Mouse (Mus musculus): ENCODE results near the gene Slc8a2. TPM values are rescaled to one million over a fixed set of nuclear protein-coding genes. Genes with fewer than 3 reads are reported as not detected.

The Slc8a2 gene
- polyA plus RNA-seq, 1 experiment from 2014 or later = 0.28 TPM

DNA sequence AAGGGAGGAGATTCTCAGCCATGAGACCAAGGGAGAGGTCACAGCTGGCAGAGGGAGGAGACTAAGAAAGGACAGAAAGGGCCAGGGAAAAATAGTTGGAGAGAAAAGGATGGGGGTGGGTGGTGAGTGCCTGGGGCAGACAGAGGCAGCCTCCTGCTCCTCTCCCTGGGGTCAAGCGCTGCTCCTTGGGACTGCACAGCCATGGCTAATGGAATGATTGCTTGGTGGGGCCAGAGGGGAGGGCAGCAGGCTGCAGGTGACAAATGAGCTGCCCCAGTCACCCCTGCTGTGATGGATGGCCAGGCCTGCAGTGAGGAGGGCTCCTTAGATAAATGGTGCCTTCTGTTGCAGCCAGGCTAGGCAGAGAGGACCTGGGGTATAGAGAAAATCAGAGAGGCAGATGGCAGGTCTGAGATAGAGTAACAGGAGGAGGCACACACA, 42.5 kb downstream of the Slc8a2 start:
- Histone ChIP-seq H3K9ac (no peak overlapping the region), H3K27me3 (replicated peaks) (0 out of 2 replicates have a peak, but pooled peaks cover 6% of the 10 kb centered on the region), H3K36me3 (no peaks in the 10 kb centered on the region), H3K4me1 (replicated peaks) (peaks cover 31% of the 10 kb centered on the region), H3K4me2 (no peak overlapping the region), H3K4me3 (no peak overlapping the region), H3K27ac (ENCODE audit: poor library complexity, severe bottlenecking) (no peak overlapping the region), H3K9me3 (replicated peaks) (peaks cover 9% of the 10 kb centered on the region)
- no peak for ATAC-seq (ENCODE audit: insufficient number of reproducible peaks, low FRiP score)
- WGBS = 0% methylated on average over 1 of the region's 1 CpGs

DNA sequence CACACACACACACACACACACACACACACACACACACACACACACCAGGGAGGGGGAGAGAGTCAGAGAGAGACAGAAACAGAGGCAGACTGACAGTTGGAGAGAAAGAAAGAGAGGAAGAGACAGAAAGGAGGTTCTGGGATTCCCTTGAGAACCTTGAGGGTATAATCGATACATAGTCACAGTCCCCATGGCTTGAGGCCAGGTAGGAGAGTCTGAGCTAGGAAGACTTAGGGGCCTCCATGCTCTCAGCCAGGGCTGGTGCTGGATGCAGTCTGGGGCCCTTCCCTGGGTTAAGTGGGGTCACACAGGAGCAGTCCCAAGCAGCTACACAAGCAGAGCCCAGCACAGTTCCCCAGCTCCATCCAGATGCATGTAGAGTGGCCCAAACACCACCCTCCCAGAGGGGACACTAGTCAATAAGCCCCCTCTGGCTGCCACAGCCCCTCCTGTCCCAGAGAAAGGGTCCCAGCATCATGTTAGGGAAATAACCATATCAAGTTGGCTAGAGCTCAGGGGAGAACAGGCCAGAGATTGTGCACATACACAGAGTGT, 43.0 kb downstream of the Slc8a2 start:
- 0 out of 2 replicates have a peak, but pooled peaks cover 8% of the 10 kb centered on the region for H3K27me3 ChIP-seq (replicated peaks)
- H3K4me2 ChIP-seq = no peak overlapping the region
- H3K4me1 ChIP-seq (replicated peaks) = peaks cover 31% of the 10 kb centered on the region
- peaks cover 5% of the 10 kb centered on the region for H3K9me3 ChIP-seq (replicated peaks)
- H3K36me3 ChIP-seq = no peaks in the 10 kb centered on the region
- no peak overlapping the region for H3K27ac ChIP-seq (ENCODE audit: poor library complexity, severe bottlenecking)
- no peak overlapping the region for H3K9ac ChIP-seq
- 47% methylated on average over 1 of the region's 1 CpGs for WGBS
- H3K4me3 ChIP-seq = no peak overlapping the region
- ATAC-seq (ENCODE audit: insufficient number of reproducible peaks, low FRiP score) = no peak

DNA sequence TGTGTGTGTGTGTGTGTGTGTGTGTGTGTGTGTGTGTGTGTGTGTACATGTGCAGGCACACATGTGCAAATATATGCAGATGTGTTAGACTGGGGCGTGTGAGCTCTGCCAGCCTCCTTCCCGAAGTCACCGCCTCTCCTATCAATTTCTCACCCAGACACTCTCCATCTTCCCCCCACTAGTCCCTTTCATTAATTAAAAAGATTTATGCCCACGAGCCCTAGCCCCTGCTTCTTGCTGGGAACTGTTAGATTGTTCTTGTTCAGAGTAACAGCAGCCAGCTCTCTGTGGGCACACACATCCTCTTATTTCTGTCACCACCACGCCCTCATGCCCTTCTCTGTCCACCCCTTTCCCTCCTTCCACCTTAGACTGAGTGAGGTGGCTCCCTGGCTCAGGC, 43.5 kb downstream of the Slc8a2 start:
- Histone ChIP-seq H3K9ac (no peak overlapping the region), H3K36me3 (no peaks in the 10 kb centered on the region), H3K4me1 (replicated peaks) (peaks cover 31% of the 10 kb centered on the region), H3K9me3 (replicated peaks) (peaks cover under 1% of the 10 kb centered on the region), H3K27me3 (replicated peaks) (0 out of 2 replicates have a peak, but pooled peaks cover 8% of the 10 kb centered on the region), H3K4me2 (no peak overlapping the region), H3K27ac (ENCODE audit: poor library complexity, severe bottlenecking) (no peak overlapping the region), H3K4me3 (no peak overlapping the region)
- no peak for ATAC-seq (ENCODE audit: insufficient number of reproducible peaks, low FRiP score)
- WGBS = 67% methylated on average over 5 of the region's 5 CpGs

DNA sequence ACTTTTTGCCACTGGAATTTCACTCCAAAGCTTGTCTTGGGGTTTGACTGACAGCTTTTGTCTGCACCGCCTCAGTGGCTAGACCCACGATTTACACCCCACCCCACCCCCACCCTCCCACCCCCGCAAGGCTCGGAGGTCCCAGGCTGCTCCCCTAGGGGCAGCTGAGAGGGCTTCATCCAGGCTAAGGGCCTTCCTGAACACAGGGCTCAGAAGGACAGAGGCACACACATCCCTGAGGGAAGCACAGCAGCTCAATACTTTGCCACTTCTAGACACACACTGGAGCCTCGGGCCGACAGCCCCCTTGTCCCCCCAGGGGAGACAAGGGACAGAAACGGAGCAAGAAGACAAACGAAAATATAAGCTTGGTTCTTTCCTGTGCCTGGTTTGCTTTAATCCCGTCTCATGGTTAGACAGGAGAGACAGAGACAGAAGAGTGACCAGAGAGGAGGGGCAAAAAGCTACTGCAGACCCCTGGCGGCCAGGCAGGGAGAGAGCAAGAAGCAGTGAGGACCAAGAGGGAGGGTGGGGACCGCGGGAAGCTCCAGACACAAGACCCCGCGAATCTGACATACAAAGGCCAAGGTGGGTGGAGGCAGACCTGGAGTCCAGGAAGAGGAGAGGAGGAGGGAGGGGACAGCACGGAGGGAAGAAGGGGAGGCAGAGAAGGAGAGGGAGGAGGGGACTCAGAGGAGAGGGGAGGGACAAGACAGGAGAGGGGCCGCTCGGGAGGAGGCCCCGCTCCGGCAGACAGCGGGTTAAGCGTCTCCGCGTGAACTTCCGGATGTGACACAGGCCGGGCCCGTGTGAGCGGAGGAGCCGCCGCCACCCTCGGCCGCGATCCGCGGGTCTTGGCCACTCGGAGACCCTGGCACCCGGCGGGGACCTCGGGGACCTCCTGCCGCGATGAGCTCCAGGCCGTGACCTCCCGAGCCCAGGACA, 45.2 kb downstream of the Slc8a2 start, which contains the start of gene Meis3:
Meis3 (plus strand) TSS at position 494 of the 945 bp plus-strand sequence.
- under 1% methylated on average over 38 of the region's 42 CpGs for WGBS
- Histone ChIP-seq H3K9ac (peak within 1 kb of the TSS; percentile 81), H3K27me3 (replicated peaks) (0 out of 2 replicates have a peak, but pooled peaks cover 8% of the 10 kb centered on the region), H3K27ac (ENCODE audit: poor library complexity, severe bottlenecking) (no peak within 1 kb of the TSS; the same call in 1 of the 2 replicates), H3K4me1 (replicated peaks) (peaks cover 31% of the 10 kb centered on the region), H3K36me3 (peaks cover 14% of the 10 kb centered on the region), H3K4me3 (peak within 1 kb of the TSS; percentile 78), H3K9me3 (replicated peaks) (no peaks in the 10 kb centered on the region), H3K4me2 (peak within 1 kb of the TSS; percentile 95)
- ATAC-seq (ENCODE audit: insufficient number of reproducible peaks, low FRiP score) = peak; percentile 79

DNA sequence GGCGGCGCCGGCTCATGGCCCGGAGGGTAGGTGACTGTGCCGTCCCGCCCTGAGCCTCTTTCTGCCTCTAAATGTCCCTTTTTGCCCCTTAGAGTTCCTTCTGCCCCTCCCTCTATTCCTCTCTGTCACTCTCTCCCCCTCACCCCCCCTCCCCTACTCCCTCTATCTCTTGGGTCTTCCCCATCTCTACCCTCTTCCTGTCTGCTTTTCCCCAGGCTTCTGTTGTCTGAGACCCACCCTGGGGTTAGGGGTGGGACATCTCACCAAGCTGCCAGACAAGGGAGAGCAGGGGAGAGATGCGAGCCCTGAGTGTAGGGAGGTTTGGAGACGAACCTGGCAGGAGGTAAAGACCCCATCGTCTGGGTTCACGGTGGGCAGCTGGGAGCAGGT, 45.9 kb downstream of the Slc8a2 start:
- 0 out of 2 replicates have a peak, but pooled peaks cover 8% of the 10 kb centered on the region for H3K27me3 ChIP-seq (replicated peaks)
- H3K4me2 ChIP-seq = peak overlapping the region; percentile 95
- H3K36me3 ChIP-seq = peaks cover 16% of the 10 kb centered on the region
- peak overlapping the region; percentile 81 for H3K9ac ChIP-seq
- WGBS = 0% methylated on average over 10 of the region's 10 CpGs
- H3K4me3 ChIP-seq = peak overlapping the region; percentile 78
- no peak; the same call in none of the 2 replicates for ATAC-seq (ENCODE audit: insufficient number of reproducible peaks, low FRiP score)
- H3K4me1 ChIP-seq (replicated peaks) = peaks cover 31% of the 10 kb centered on the region
- no peaks in the 10 kb centered on the region for H3K9me3 ChIP-seq (replicated peaks)
- H3K27ac ChIP-seq (ENCODE audit: poor library complexity, severe bottlenecking) = no peak overlapping the region

DNA sequence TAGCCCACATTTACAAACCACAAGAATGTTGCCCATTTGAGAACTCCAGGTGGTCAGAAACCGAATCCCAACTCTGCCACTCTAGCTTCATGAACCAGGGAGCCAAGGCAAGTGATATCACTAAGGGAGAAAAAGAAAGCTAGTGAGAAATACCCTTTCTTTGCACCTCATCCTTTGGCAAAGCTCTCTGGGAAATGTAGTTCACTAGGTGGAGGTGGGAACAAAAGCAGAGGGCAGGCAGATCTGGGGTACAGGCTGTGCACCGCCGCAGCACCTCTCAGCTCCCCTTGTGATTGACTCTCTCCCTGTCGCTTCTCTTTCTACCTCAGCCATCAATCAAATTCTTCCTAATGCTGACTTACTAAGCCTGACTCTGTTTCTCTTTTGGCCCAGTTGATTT, 48.5 kb downstream of the Slc8a2 start:
- Histone ChIP-seq H3K9ac (no peak overlapping the region), H3K27ac (ENCODE audit: poor library complexity, severe bottlenecking) (no peak overlapping the region), H3K27me3 (replicated peaks) (0 out of 2 replicates have a peak, but pooled peaks cover 3% of the 10 kb centered on the region), H3K36me3 (peaks cover 19% of the 10 kb centered on the region), H3K9me3 (replicated peaks) (no peaks in the 10 kb centered on the region), H3K4me2 (no peak overlapping the region), H3K4me1 (replicated peaks) (peaks cover 21% of the 10 kb centered on the region), H3K4me3 (no peak overlapping the region)
- ATAC-seq (ENCODE audit: insufficient number of reproducible peaks, low FRiP score) = no peak
- WGBS = 68% methylated on average over 4 of the region's 4 CpGs

DNA sequence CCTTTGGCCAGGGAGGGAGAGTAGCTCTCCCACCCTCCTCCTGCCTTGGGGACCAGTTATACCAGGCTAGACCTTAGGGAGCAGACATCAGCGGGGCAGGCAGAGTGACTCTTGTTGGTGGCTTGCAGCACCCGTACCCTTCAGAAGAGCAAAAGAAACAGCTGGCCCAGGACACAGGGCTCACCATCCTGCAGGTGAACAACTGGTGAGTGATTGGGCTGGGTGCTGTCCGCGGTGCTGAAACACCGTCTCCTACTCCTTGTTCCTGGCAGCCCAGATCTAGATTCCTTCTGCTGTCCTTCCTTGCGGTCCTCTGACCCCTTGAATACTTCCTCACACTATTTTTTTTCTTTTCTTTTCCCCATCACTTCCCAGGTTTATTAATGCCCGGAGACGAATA, 54.0 kb downstream of the Slc8a2 start:
- H3K4me3 ChIP-seq = no peak overlapping the region
- no peak overlapping the region for H3K4me2 ChIP-seq
- ATAC-seq (ENCODE audit: insufficient number of reproducible peaks, low FRiP score) = no peak
- no peaks in the 10 kb centered on the region for H3K4me1 ChIP-seq (replicated peaks)
- H3K9ac ChIP-seq = no peak overlapping the region
- no peak overlapping the region for H3K27ac ChIP-seq (ENCODE audit: poor library complexity, severe bottlenecking)
- peaks cover 8% of the 10 kb centered on the region; the same call in 1 of the 2 replicates for H3K27me3 ChIP-seq (replicated peaks)
- H3K9me3 ChIP-seq (replicated peaks) = no peaks in the 10 kb centered on the region
- peaks cover 27% of the 10 kb centered on the region for H3K36me3 ChIP-seq
- WGBS = 16% methylated on average over 8 of the region's 8 CpGs

DNA sequence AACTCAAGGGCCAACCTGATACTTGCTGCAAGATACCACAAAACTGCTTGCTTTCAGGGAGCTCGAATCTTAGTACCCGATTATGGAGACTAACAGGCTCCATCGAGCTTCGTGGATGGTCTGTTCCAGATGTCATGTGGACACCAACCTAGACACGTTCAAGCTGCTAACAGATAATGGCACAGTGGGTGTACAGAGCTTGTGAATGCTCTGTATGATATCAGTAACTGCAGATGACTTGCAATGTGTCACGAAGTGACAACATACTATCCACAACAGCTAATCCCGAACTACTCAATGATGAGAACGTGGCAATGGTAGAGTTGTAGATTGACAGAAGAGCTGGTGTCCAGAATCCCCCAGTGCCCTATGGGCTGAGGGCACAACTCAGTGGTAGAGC, 57.9 kb downstream of the Slc8a2 start:
- ATAC-seq (ENCODE audit: insufficient number of reproducible peaks, low FRiP score) = no peak
- no peaks in the 10 kb centered on the region for H3K9me3 ChIP-seq (replicated peaks)
- H3K4me3 ChIP-seq = no peak overlapping the region
- no peak overlapping the region for H3K9ac ChIP-seq
- peaks cover 5% of the 10 kb centered on the region; the same call in 1 of the 2 replicates for H3K4me1 ChIP-seq (replicated peaks)
- no peak overlapping the region for H3K27ac ChIP-seq (ENCODE audit: poor library complexity, severe bottlenecking)
- WGBS = 68% methylated on average over 8 of the region's 8 CpGs
- H3K36me3 ChIP-seq = peaks cover 11% of the 10 kb centered on the region
- H3K4me2 ChIP-seq = no peak overlapping the region
- H3K27me3 ChIP-seq (replicated peaks) = peaks cover 23% of the 10 kb centered on the region

DNA sequence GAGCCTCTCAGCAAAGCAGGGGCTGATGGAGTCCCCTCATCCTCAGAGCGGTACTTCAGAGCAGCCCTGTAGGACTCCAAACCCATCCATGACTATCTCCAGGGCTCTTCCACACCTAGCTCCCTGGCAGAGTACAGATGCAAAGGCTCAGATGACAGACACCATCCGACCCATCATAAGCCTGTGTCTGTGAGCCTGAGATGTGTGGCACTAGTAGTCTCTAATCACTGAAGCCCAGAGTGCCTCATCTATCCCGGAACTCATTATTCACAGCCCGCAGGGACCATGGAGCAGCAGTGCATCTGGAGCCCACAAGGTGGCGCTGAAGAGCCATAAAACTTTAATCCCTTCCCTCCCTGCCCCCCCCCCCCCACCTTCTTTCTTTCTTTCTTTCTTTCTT, 62.7 kb downstream of the Slc8a2 start:
- Histone ChIP-seq H3K9ac (no peak overlapping the region), H3K27me3 (replicated peaks) (peaks cover 23% of the 10 kb centered on the region), H3K27ac (ENCODE audit: poor library complexity, severe bottlenecking) (no peak overlapping the region), H3K4me2 (no peak overlapping the region), H3K4me1 (replicated peaks) (peaks cover 5% of the 10 kb centered on the region; the same call in 1 of the 2 replicates), H3K9me3 (replicated peaks) (no peaks in the 10 kb centered on the region), H3K4me3 (no peak overlapping the region), H3K36me3 (peaks cover 11% of the 10 kb centered on the region)
- WGBS = 20% methylated on average over 5 of the region's 5 CpGs
- no peak for ATAC-seq (ENCODE audit: insufficient number of reproducible peaks, low FRiP score)

DNA sequence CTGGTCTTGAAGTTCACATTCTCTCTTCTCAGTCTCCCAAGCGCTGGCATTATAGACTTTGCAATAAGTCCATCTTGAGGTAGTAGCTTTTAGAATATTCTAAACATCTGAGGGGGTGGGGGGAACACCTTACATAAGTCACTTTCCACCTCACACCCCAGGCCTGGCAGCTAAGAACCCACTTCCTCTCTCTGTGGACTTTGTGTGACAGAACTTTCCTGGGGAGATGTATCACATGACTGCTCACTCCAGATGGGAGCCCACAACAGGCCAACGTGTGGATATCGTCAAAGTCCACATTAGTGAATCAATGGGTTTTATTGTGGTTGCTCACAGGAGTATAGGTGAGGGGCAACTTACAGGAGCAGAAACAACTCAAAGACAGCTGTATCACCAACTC, 64.1 kb downstream of the Slc8a2 start:
- Histone ChIP-seq H3K27ac (ENCODE audit: poor library complexity, severe bottlenecking) (no peak overlapping the region), H3K4me2 (no peak overlapping the region), H3K36me3 (peaks cover 24% of the 10 kb centered on the region), H3K9me3 (replicated peaks) (no peaks in the 10 kb centered on the region), H3K27me3 (replicated peaks) (peaks cover 15% of the 10 kb centered on the region), H3K4me3 (no peak overlapping the region), H3K9ac (no peak overlapping the region), H3K4me1 (replicated peaks) (peaks cover 5% of the 10 kb centered on the region; the same call in 1 of the 2 replicates)
- ATAC-seq (ENCODE audit: insufficient number of reproducible peaks, low FRiP score) = no peak
- WGBS = 54% methylated on average over 3 of the region's 3 CpGs

DNA sequence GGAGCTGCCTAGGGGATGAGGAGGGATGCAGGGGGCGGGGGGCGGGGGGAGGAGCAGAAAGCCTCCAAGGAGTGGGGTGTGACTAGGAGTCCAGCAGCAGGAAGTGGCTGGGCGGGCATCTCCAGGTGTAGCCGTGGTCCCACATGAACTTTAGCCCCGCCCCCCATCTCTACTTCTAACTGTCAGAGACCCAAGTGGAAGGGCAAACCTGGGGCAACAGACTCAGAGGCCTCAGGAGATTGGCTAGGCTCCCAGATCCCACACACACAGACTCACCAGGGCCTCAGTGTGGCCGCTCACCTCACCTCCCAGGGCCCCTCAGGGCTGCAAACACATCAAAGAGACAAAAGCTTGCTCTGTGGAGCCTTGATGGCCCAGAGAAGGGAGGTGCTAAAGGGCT, 67.0 kb downstream of the Slc8a2 start:
- Histone ChIP-seq H3K4me1 (replicated peaks) (no peaks in the 10 kb centered on the region), H3K4me2 (no peak overlapping the region), H3K4me3 (no peak overlapping the region), H3K9ac (no peak overlapping the region), H3K27me3 (replicated peaks) (peaks cover 3% of the 10 kb centered on the region; the same call in 1 of the 2 replicates), H3K9me3 (replicated peaks) (no peaks in the 10 kb centered on the region), H3K27ac (ENCODE audit: poor library complexity, severe bottlenecking) (no peak overlapping the region), H3K36me3 (peaks cover 54% of the 10 kb centered on the region)
- 63% methylated on average over 6 of the region's 6 CpGs for WGBS
- no peak for ATAC-seq (ENCODE audit: insufficient number of reproducible peaks, low FRiP score)

Data from heart, embryonic 12.5 days (tissue).